Mouse (Mus musculus) stomach, embryonic 15.5 days (tissue): ENCODE measurements at regions not wholly inside any gene's neighbourhood (a gene's known extent, or its start where the extent isn't known, plus 50 kb on each side); places are given as distances from the start of the nearest gene placed in this dataset.
"Not testable (repeated sequence)": the region's sequence is repeated elsewhere in the genome, so short reads cannot be mapped to it uniquely, and the experiment has no call there.

Source experiments
- ATAC-seq: fragments of 200-750 bp; cut with Nextera tagmentation; 2 replicates; pipeline ENCODE4 v1.8.0; 2017; ENCODE audit warnings: low read depth, moderate number of reproducible peaks, moderate TSS enrichment; ENCODE audit not compliant: insufficient read depth, low FRiP score
- H3K27ac ChIP-seq: fragments of 300-500 bp; sonication (generic); 2 replicates; pipeline ENCODE4 v1.5.1; 2015; ENCODE audit warnings: mild to moderate bottlenecking, inconsistent platforms
- H3K27me3 ChIP-seq: fragments of 300-500 bp; sonication (generic); replicated peaks from 2 replicates; pipeline ENCODE4 v1.6.1; 2015; ENCODE audit warnings: inconsistent platforms
- H3K36me3 ChIP-seq: fragments of 300-500 bp; sonication (generic); 2 replicates; pipeline ENCODE4 v1.6.1; 2015; ENCODE audit warnings: inconsistent platforms
- H3K4me1 ChIP-seq: fragments of 300-500 bp; sonication (generic); 2 replicates; pipeline ENCODE4 v1.6.1; 2015; ENCODE audit warnings: inconsistent platforms
- H3K4me2 ChIP-seq: fragments of 300-500 bp; sonication (generic); 2 replicates; pipeline ENCODE4 v1.6.1; 2015; ENCODE audit warnings: mild to moderate bottlenecking, inconsistent platforms
- H3K4me3 ChIP-seq: fragments of 300-500 bp; sonication (generic); replicated peaks from 2 replicates; pipeline ENCODE4 v1.5.1; 2015; ENCODE audit warnings: inconsistent platforms
- H3K9ac ChIP-seq: fragments of 300-500 bp; sonication (generic); 2 replicates; pipeline ENCODE4 v1.6.1; 2015; ENCODE audit warnings: inconsistent platforms
- H3K9me3 ChIP-seq: fragments of 300-500 bp; sonication (generic); 2 replicates; pipeline ENCODE4 v1.6.1; 2016; ENCODE audit warnings: inconsistent platforms
- WGBS: fragments of 180-500 bp; shearing (Covaris S2); methylation state at CpG from one replicate; pipeline ENCODE4 v1.1.7; 2015; 5-methylcytosine and 5-hydroxymethylcytosine counted together

DNA sequence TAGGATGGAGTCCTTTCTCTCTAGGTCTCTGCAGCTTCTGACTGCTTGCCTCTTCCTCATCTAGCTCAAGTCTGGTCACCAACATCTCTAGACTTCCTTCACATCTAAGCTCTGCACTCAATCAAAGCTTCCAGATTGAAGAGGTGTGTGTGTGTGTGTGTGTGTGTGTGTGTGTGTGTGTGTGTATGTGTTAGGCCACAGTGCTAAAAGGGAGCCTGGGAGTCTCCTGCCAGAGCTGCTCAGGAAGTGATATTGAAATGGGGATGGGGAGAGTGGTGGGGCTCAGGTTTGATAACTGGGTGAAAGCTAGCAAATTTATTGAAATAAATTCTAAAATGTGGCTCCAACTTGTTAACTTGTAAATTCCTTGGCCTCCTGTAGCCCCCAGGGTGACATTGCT is 73.3 kb downstream of the Gm31371 start:
- not testable (repeated sequence) for H3K4me1 ChIP-seq, ATAC-seq, H3K36me3 ChIP-seq

DNA sequence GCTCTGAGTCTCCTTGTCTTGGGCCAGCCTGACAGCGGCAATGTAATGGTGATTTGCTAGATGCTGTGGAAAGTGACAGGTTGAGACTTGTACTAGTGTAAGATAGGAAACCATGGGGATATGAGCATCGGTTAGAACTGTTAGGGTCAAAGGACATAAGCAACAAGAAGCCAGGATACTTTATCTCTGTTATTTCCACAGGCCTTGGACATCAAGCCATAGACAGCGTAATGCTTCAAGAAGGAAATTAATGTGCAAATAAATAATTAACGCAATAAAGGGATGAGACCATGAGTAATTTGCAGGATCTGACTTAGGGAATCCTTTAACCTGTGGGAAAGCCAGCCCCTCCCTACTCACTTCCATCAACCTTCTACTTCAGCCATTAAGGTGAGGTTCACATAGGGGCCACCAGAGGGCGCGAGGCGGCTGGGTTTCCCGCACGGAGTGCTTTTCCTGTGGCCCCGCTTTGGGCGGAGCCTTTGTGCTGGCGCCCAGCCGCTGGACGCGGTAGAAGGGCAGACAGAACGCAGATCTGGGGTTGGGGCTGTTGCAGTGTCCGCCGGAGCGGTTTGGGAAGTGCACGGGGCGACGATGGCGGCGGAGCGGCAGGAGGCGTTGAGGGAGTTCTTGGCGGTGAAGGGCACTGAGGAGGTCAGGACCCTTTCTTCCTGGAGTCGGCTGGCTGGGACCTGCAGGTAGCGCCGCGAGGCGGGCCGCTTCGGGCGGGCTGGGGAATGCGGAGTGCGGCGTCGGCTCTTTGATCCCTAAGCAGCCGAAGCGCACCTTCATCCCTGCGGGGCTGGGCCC is 76.5 kb downstream of the Gm31371 start:
- H3K36me3 ChIP-seq = no peaks in the 10 kb centered on the region
- H3K4me1 ChIP-seq = no peaks in the 10 kb centered on the region
- peak overlapping the region; percentile 83 for H3K4me2 ChIP-seq
- peak overlapping the region; percentile 57 for H3K4me3 ChIP-seq
- H3K27me3 ChIP-seq = no peaks in the 10 kb centered on the region
- peak overlapping the region; percentile 56 for H3K9ac ChIP-seq
- ATAC-seq = peak; percentile 96
- 0 out of 2 replicates have a peak, but pooled peaks cover 3% of the 10 kb centered on the region for H3K9me3 ChIP-seq
- WGBS = 8% methylated on average over 40 of the region's 42 CpGs
- no peak overlapping the region for H3K27ac ChIP-seq

More for the DNA sequence above, 73.3 kb downstream of the Gm31371 start:
- H3K9me3 ChIP-seq, H3K4me3 ChIP-seq, H3K27ac ChIP-seq, H3K9ac ChIP-seq, H3K4me2 ChIP-seq, H3K27me3 ChIP-seq: not testable (repeated sequence)

DNA sequence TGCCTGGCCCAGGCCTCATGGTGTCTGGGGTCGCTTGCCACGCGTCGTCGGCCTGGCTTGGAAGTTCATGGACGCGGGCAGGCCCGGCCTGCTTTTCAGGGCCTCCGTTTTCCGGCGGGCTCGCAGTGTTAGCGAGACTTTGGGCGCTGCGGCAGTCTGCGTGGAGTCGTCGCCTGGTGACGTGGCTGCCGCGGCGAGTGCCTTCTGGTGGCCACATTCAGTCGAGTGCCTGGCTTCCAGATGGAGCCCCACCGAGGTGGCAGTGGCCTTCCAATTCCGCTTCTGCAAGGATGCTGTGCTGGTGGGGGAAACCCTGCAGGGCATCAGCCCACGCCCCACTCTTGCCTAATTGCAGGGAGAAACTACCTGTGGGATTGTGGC is 77.1 kb downstream of the Gm31371 start:
- not testable (repeated sequence) for ATAC-seq, H3K36me3 ChIP-seq, H3K9me3 ChIP-seq, H3K27ac ChIP-seq, H3K4me1 ChIP-seq, H3K27me3 ChIP-seq
- H3K4me2 ChIP-seq = peak overlapping the region; percentile 83
- peak overlapping the region; percentile 56 for H3K9ac ChIP-seq
- H3K4me3 ChIP-seq = peak overlapping the region; percentile 57
- WGBS = 21% methylated on average over 26 of the region's 26 CpGs

DNA sequence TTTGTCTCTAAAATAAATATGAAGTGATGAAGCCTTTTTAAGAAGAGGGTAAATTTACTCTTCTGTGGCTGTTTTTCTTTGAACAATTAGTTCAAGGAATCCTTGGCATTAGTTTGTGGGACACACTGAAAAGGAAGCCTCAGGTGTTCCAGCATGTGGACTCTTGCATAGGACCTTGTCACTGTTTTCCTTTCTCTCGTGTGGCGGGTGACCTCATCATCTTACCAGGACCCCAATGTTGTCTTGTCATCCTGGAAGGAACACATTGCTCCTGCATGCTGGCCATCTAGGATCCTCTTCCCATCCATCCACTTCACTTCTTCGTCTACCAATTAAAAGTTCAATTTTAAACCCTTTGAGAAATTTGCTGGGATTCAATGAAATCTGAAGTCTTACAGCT is 104.9 kb downstream of the Gm31371 start:
- H3K27ac ChIP-seq = not testable (repeated sequence)
- WGBS = 81% methylated on average over 3 of the region's 3 CpGs

DNA sequence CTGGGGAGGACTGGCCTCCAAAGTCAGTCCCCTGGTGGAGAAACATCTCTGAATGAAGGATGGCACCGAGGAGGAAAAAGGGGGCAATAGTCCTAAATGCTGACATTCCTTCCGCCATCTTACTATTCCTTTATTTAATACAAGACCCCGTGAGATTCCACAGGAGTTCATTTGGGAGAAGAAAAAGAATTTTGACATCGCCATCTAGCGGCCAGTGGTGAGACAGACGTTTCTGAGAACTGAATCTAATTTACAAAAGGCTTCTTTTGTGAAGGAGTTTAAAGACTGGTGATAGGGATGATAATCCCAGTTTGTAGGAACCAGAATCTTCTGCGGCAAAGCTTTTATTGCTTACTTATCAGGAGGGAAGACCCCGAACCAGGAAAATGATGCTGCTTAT is 107.8 kb downstream of the Gm31371 start:
- not testable (repeated sequence) for H3K4me1 ChIP-seq, H3K9ac ChIP-seq, H3K9me3 ChIP-seq, H3K27ac ChIP-seq, H3K36me3 ChIP-seq, ATAC-seq, H3K27me3 ChIP-seq, H3K4me2 ChIP-seq, H3K4me3 ChIP-seq
- WGBS = 67% methylated on average over 8 of the region's 8 CpGs

More for the DNA sequence above, 104.9 kb downstream of the Gm31371 start:
- not testable (repeated sequence) for H3K27me3 ChIP-seq, ATAC-seq, H3K4me2 ChIP-seq, H3K9ac ChIP-seq, H3K9me3 ChIP-seq, H3K36me3 ChIP-seq, H3K4me3 ChIP-seq, H3K4me1 ChIP-seq

DNA sequence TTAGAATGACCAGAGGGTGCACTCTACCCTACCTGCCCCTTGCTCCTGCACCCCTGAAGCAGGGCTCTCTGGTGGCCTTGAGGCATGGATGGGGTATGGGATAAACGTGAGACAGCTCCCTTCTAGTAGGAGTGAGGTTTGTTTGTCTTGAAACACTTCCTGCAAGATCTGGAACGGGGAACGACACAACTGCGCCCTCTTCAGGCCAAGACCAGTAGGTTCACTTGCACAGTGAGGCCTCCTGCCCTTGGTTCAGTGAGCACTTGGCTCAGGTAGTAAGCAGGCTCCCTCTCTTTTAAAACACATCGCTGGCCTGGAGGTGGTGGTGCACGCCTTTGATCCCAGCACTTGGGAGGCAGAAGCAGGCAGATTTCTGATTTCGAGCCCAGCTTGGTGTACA is 110.1 kb downstream of the Gm31371 start:
- not testable (repeated sequence) for H3K9me3 ChIP-seq, H3K27ac ChIP-seq, H3K9ac ChIP-seq, H3K4me3 ChIP-seq, H3K4me2 ChIP-seq, H3K36me3 ChIP-seq, ATAC-seq, H3K4me1 ChIP-seq, H3K27me3 ChIP-seq
- WGBS = 76% methylated on average over 7 of the region's 7 CpGs

DNA sequence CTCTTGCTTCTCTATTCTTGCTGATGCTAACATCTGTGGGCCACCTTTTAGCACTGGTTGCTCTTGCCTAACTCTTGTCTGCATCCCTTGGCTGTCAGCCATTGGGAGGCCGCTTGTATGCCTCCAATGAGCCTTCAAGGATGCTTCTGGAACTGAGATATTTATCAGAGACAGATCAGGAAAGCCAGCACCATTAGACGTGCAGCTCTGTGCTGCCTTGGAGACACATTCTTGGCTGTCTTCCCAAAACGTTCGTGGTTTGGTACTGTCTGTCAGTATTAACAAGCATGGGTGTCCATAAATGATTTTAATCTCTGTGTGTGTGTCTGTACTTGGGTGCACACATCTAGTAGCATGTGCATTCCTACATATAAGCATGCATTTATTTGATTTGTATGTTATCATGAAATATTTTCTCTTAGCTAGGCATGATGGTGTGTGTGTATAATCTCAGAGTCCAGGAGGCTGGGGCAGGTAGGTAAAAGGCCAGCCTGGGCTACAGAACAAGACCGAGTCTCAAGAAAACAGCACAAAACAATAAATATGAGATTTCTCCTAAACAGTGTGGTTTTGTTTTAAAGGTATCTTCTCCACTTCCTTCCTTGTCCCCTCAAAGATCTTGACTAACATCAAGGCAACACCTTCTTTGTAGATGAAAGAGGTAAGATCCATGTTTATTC is 111.4 kb downstream of the Gm31371 start:
- not testable (repeated sequence) for H3K4me2 ChIP-seq, H3K4me3 ChIP-seq, ATAC-seq, H3K4me1 ChIP-seq, H3K9ac ChIP-seq, H3K36me3 ChIP-seq, H3K27me3 ChIP-seq, H3K9me3 ChIP-seq, H3K27ac ChIP-seq
- WGBS = 67% methylated on average over 5 of the region's 5 CpGs

DNA sequence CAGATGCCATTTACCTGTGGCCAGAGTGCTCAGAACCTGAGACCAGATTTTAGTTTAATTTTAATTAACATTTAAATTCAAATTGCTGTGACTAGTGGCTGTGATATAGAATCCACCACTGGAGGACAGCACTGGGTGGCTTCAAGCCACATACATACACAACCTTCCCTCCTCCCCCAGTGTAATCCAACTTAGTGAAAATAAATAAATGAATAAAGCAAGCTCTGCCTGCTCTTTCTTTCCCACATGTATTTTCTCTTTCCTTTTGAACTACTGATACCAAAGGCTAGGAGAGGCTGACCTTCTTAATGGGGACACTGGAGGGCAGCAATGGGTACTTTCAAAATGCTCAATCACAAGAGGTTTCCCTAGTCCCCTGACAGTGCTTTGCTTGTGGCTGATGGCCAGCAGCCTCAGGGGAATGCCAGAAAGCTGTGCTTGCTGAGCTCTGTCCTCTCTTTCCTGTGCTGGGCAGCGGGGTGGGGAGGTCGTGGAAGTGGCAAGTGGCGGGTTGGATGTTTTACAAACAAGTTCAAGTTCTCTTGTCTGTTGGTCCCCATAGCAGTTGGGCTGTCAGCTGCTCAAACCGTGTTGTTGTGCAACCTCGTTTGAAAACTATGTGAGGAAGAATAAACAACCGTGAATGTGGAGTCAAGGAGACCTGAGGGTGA is 112.4 kb downstream of the Gm31371 start:
- not testable (repeated sequence) for H3K27me3 ChIP-seq, H3K4me1 ChIP-seq, H3K27ac ChIP-seq, H3K4me3 ChIP-seq, H3K9ac ChIP-seq, H3K36me3 ChIP-seq, H3K4me2 ChIP-seq, H3K9me3 ChIP-seq, ATAC-seq
- 82% methylated on average over 6 of the region's 6 CpGs for WGBS

DNA sequence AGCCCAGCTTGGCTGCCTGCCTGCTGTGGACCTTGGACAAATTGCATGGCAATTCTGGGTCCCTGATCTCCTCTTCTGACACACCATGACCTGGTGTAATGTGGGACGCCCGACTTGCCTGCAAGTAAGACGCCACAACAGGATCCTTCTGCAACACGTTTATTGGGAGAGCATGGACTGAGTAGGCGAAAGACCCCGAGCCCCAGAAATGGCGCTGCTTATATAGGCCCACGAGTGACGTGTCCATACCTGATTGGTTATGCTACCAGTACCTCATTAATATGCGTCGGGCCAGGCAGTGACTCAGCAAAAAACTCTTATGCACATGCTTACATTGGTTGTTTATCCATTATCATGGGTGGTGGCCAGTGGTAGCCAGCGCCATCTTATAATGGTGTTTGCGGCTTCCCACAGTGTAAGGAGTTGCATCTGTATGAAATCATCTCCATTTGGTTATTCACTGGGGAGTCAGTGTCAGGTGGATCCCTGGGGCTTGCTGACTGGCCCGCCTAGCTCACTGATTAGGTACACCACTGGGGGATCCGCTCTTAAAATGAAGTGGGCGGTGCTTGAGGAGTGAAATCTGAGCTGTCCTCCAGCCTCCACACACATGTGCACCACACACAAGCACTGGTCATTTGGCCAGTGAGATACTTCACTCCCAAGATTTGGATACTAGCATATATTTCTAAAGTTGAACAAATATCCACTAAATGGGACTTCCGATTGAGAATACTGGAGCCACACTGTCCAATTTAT is 113.1 kb downstream of the Gm31371 start:
- H3K4me2 ChIP-seq, H3K27me3 ChIP-seq, H3K4me3 ChIP-seq, ATAC-seq, H3K9me3 ChIP-seq, H3K27ac ChIP-seq, H3K36me3 ChIP-seq, H3K4me1 ChIP-seq, H3K9ac ChIP-seq: not testable (repeated sequence)
- 87% methylated on average over 17 of the region's 17 CpGs for WGBS

DNA sequence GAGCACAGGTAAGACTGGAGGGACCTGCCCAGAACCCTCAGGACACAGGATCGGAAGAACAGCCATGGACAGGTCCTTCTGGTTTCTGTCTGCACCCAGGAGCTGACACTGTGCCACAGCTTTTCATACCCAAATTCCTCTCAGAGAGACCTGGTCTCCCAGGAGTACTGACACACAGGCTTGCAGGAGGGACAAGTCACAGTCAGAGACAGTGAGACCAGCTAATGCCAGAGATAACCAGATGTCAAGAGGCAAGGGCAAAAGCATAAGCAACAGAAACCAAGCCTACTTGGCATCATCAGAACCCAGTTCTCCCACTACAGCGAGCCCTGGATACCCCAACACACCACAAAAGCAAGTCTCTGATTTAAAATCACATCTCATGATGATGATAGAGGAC is 122.3 kb downstream of the Gm31371 start:
- H3K9me3 ChIP-seq, H3K4me3 ChIP-seq, H3K36me3 ChIP-seq, H3K4me2 ChIP-seq, H3K4me1 ChIP-seq, H3K9ac ChIP-seq, ATAC-seq, H3K27me3 ChIP-seq, H3K27ac ChIP-seq: not testable (repeated sequence)
- 70% methylated on average over 1 of the region's 2 CpGs for WGBS

DNA sequence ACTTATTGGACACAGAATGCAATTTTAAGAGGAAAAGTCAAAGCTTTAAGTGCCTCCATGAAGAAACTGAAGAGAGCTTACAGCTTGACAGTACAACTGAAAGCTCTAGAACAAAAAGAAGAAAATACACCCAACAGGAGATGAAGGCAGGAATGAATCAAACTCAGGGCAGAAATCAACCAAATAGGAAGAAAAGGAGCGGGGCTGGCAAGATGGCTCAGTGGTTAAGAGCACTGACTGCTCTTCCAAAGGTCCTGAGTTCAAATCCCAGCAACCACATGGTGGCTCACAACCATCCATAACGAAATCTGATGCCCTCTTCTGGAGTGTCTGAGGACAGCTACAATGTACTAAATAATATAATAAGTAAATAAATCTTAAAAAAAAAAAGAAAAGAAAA is 124.8 kb downstream of the Gm31371 start:
- not testable (repeated sequence) for H3K36me3 ChIP-seq, H3K27me3 ChIP-seq, ATAC-seq, H3K9ac ChIP-seq, H3K4me1 ChIP-seq, H3K4me2 ChIP-seq, H3K4me3 ChIP-seq, H3K27ac ChIP-seq, H3K9me3 ChIP-seq
- 74% methylated on average over 2 of the region's 2 CpGs for WGBS

DNA sequence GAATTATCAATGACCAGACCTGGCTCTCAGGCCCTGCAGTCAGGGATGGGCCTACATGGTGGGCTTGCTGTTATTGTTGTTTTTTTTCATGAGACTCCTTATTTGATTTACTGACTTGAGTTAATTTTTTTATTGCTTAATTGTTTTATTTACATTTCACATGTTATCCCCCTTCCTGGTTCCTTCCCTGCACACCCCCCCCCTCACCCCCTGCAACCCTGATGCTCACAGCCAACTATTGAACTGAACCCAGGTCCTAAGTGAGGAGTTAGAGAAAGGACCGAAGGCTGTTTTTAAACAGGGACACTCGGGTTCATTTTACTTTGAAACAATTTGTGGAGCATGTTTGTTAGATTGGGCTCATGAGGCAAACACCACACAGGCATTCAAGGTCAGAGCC is 126.9 kb downstream of the Gm31371 start:
- not testable (repeated sequence) for H3K36me3 ChIP-seq, ATAC-seq, H3K4me3 ChIP-seq, H3K4me2 ChIP-seq, H3K27me3 ChIP-seq, H3K27ac ChIP-seq, H3K4me1 ChIP-seq, H3K9ac ChIP-seq, H3K9me3 ChIP-seq
- WGBS = 81% methylated on average over 2 of the region's 2 CpGs
